Mouse (Mus musculus) adrenal gland, postnatal 4 days (tissue): ENCODE data around the gene Csmd2. TPM values are rescaled to one million over a fixed set of nuclear protein-coding genes. Genes with fewer than 3 reads are reported as not detected.

Experiments
- DNase-seq, 2 experiments: peaks; one replicate each; pipeline ENCODE4 v3.0.0; 2021 to 2022; ENCODE audit warnings: low spot score in 2 of 2, mixed read lengths in 2 of 2
- total RNA-seq, 2 experiments: library from RNA; stranded (reverse); gene quantifications; 2 replicates each; pipeline ENCODE4 v1.2.3; 2021

Csmd2 gene
- total RNA-seq, 2 experiments from 2014 or later = 1.9 to 2.3 TPM

DNA sequence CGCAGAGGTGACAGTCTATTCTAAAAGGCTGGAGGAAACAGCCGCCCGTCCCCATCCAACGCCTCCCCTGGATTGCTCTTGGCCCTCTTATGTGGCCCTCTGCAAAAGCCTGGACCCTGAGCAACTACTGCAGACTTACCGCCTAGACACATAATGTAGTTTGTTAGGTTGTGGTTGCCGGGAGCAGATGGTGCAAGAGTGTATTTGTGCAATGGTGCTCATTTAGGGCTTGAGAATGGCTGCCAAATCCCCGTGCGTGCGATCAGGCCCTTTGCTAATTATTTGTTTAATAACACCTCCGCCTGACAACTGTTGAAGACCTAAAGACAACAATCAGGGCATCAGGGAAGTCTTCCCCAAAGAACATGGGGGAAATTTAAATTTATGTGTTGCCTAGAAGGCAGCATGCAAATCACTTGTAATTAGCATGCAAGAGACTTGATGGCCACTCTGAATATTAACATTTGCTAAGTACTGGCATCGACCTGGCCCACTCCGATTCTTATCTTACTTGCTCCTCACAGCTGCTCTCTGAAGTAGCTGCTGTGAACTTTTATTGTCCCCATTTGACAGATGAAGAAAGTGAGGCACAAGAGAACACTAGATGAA is 147.5 kb downstream of the Csmd2 start:
- DNase-seq = no peak

DNA sequence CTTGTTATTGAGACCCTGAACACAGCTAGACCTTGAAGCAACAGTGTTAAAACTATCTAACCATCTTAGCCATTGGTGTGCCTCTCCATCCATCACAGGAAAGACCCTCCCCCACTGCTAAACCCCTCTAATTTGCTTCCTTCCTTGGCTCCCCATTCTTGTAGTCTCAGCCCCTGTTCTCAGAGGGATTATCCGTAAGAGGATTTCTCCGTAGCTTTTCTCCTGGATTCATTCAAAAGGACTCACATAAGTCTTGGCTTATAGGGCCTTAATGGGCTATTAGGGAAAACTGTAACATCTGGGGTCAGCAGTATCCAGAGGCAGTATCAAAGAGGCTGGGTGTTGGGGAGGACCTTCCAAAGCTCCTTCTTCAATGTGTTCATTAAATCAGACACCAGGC is 152.3 kb downstream of the Csmd2 start:
- DNase-seq = no peak

DNA sequence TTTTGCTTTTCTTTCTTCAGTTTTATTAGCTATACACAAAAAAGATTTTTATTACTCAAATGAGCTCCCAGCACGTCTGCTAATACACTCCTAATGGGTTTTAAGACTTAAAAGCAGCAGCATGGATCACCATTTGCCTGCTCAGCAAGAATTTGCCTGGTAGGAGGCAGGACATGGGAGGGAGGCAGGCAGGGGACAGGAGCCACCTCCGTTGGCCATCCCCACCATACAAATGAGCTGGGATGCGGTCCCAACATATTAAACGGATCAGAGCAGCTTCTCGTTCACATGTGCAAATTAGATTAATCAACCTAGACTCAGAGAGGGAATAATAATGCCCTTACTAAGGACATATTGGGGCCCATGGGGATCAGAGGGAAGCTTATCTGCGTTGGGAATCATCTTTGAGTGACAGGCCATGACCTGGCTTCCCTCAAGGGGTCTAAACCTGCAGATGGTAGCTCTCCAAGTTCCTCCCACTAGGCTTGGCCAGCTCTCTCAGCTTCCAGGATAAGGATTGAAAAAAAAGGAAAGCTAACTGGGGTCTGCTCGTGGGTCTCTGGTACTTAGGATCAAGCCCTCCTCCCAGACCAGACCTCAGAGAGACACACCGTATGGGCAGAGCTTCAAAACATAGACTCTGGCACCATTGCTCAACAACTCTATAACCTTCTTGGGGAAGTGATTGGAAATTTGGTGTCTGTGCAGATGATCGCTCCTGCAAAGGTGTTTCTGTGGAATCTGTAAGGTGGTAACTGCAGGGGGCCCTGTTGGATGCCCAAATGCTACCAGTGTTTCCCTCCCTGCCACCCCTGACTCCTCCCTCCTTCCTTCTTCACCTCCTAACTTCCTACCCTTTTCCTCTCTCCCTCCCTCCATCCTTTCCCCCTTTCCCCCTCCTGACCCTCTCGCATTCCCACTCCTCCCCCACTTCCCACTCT is 153.8 kb downstream of the Csmd2 start:
- DNase-seq = no peak

DNA sequence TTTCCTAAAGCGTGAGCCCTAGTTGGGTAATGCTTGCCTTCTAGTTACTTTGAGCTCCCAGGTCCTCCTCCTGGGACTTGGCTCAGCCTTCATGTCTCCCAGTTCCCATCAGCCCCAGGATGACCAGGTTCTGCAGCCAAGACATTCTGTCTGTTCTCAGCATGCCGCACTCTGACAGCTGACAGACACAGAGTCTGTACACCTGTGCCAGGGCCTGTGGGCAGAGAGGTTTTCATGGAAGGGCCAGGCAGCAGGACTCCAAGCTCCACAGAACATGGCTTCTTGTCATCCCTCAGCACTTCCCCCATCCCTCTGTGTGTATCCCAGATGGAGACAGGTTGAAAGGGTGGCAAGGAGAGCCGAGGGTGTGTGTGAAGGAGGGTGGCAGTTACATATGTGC is 154.6 kb downstream of the Csmd2 start:
- DNase-seq = no peak

DNA sequence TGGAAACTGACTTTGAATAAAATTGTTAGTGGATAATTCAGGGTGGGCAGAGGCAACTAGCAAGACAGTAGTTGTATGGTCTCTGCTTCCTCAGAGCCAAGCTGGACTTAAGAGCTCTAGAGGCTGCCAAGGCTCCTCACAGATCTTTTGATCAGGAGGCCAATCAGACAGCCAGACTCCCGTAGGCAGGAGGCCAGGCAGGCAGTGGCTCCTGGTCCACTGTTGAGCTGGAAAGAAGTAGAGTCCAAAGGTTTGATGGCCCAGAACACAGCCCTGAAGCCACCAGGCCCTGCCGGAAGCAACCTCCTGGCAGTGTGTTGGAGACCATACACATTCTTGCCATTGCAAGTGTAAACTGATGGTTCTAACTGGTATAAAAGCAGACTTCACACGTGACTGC is 155.5 kb downstream of the Csmd2 start:
- DNase-seq = no peak

DNA sequence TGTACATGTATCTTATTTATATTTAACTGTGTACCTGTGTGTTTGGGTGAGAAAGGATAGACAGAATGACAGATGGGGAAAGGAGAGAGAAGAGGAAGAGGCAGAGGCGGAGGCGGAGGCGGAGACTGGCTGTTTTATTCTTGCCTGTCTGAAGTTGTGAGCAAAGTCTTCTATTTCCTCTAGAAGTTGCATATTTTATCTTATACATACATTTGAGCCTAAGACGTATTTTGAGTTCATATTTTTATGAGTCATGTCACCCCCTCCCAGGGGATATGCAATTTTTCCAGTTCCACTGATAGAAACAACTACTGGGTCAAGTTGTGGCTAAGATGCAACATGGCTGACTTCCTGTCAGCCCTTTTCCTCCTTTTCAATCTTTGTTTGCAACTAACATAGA is 161.9 kb downstream of the Csmd2 start:
- DNase-seq = no peak

DNA sequence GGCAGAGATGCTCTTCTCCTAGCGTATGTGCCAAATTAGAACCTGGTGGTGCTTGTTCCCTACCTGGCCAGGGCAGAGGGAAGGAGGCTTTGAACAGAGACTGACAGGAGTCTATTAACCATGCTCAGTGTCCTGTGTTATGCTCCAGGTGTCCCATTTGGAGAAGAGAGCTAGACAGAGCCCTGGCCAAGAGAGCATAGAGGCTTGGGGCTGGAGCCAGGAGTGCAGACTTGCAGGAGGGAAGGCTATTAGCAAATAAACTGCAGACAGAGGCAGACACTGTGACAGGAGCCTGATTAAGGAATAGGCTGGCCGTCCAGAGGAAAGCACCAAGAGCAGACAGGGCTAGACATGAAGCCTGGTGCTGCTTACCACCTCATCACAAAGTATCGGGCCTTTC is 164.4 kb downstream of the Csmd2 start:
- no peak for DNase-seq

DNA sequence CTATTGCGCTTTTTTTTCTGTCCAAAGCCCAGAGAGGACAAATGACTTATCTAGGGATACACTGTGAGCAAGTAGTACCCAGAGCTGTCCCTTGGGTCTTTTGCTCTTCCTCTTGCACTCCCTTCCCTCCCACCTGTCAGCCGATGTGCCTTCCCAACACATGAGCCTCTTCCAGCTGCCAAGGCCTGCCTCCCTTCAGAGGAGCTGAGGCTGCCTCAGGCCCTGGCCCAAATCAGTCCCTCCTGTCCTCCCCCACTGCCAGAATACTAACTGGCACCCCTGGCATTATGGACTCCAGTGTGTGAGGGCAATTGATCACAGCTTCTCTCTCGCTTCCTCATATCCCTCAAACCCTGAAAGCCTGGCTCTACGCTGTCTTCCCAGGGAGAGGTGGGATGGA is 165.5 kb downstream of the Csmd2 start:
- DNase-seq = no peak

DNA sequence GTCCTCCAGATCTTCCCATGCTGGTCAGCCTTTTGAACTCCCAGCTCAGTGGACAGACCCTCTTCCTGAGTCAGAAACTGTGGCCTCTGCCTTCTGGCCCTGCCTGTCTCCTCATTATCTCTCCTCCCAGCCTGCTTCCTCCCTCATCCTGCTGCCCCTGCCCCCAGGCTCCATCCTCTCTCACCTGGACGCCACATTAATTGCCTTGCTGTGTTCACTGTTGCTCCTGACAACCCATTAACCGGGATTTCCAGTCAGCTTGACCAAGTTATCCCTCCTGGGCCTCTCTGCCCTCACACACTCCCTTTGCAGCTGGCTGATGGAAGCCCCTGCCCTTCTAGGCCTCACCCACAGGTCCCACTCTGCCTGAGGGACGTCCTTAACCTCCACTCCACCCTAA is 167.6 kb downstream of the Csmd2 start:
- DNase-seq = no peak

DNA sequence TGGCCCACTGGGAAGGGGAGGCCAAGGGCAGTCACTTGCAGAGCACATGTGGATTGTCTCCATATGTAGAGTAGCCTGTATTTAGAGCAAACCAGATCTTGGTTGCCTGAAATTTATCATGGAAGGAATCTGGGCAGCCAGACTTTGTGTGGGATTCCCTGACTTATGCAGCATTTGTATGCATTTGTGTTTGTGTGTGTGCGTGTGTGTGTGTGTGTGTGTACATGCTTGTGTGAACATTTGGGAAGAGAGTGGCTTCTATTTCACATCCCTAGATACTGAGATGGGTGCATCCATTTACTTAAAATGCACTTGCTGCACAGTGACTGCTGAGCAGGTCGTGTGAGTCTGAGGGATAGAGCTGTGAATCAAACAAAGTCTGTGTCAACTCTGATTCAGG is 173.0 kb downstream of the Csmd2 start:
- DNase-seq = no peak

DNA sequence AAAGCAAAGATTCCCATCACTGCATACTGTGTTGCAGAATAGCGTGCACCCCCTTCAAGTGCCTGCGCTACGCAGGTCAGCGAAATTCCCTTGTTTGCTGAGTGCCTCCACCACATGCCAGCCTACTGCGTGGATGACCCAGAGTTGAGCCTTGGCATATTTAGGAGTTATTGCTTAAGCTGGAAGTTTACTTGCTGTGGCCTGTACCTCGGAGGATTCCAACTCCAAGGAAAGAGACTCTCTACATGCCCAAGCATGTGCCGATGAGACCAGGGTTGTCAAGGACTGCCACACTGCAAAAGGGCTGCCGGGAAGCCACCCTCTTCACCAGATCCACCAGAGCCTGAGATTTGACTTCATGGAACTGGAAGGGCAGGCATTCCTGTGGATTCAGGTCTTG is 182.5 kb downstream of the Csmd2 start:
- no peak for DNase-seq

DNA sequence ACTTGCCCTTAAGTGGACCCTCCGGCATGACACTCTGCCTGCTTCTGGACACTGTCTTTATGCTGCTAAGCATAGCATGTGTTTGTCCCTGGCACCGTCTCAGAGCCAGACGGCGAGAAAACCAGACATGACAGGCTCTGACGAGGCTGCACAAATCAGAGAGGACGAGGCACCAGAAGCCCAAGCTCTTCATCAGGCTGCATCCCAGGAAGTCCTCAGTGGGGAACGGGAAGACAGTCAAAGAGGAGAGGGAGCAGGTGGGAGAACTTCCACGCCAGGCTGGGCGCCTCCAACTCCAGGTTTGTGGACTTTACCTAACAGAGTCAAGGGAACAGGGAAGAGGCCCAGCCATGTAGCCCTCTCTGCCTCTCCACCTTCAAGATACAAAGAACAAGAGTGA is 183.6 kb downstream of the Csmd2 start:
- no peak for DNase-seq

DNA sequence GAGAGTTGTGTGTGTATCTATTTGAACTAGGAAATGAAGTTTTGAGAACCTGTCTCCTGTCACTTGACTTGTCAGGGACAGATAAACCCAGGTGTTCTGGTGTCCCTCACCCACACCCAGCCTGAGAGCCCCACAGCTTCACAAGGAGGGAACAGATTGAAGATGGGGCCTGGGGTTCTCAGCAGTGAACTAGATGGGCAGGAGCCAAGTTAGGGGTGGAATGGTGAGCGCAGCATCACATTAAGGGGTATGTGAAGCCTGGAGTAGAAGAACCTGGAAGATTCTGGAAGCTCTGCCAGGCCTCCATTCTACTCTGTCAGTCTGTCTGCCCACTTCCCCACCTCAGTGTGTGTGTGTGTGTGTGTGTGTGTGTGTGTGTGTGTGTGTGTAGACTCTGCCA is 184.0 kb downstream of the Csmd2 start:
- DNase-seq = no peak

DNA sequence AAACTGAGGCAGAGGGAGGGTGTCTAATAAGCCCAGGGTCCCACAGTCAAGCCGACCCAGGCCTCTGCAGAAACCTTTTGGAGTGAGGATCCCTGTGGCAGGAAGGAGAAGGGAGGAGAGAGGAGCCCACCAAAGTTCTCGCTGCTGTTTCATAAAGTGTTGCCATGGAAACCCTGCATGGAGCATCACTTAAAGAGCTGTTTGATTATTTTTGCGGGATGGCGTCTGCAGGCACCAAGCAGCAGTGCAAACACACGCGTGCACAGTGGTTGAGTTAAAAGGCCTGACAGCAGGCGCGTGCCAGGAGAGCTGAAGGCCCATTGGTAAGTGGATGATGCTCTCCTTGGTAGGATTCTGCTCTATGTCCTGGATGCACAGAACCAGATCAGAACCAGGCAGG is 191.3 kb downstream of the Csmd2 start:
- no peak for DNase-seq

DNA sequence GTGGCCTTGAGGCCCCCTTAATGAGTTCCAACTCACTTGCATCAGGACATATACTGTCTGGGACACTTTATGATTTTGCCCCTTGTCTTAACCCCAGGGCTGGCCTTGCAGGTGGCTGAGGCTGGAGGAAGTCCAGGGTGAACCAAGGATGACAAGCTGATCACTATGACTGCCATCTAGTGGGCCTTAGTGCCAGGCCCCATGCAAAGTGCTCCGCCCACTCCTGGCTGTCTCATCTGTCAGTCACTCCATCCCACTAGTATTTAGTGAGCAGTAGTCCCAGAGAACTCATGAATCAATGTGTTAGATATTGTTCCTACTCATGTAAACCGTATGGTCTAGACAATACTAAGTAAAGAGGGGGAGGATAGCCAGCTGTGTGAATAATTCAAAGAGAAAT is 191.9 kb downstream of the Csmd2 start:
- no peak for DNase-seq

DNA sequence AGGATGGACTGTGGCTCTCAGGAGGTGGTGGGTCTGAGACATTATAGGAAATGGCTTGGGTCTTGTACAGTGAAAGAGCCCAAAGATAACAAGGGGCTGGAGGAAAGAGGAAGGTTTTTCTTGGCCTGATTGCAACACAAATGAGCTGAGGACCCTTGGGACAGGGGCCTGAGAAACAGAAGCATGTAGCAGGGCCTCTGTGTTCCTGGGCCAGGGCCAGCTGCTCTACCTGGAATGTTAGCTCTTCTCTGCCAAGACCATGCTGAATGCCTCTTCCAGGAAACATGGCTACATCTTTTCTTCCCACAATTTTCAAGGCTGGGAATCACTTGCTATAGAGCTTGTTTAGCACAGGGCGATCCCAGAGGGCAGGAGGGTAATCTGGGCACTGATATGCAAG is 197.1 kb downstream of the Csmd2 start:
- no peak for DNase-seq

DNA sequence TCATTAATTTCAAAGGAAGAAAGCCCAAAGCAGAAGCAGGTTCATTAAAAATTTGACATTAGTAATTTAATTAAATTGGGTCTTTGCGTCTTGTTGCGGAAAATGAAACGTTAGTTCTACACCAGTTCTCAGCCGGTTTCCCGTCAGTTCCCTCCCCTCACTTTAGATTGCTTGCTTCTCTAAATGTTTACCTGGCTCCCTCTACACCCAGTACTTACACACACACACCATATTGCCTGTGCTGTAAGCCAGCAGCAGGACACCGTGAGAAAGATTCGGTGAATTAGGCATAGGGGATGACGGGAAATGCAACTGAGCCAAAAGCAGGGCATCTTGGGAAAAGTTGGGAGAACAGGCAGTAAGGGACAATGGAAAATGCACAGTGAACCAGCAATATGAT is 206.8 kb downstream of the Csmd2 start:
- DNase-seq = no peak

DNA sequence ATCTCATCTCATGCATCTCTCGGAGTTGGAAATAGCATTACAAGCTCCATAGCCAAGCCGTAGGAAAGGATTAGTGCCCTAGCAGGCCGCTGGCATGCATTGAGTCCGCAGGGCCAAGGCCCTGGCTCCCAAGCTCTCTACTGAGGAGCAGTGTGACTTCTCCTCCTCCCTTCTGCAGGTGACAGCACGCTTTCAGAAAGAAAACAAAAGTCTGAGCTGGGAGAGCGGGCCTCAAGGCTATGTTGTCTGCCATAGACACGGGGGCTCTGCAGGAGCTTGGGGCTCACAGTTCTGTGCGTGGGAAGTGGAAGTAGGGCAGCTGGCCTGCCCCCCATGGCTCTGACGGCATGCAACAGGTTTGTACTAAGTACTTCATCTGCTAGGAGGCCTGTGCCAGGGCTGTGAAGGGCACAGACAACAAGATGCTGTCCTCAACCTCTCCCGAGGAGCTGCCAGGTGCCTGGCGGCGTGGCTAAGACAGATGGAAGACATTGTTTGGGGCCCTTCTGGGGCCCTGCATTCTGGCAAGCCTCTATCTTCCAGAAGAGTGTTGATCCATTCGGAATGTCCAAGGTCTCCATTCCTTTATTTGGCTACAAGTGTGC is 230.4 kb downstream of the Csmd2 start:
- DNase-seq = no peak

DNA sequence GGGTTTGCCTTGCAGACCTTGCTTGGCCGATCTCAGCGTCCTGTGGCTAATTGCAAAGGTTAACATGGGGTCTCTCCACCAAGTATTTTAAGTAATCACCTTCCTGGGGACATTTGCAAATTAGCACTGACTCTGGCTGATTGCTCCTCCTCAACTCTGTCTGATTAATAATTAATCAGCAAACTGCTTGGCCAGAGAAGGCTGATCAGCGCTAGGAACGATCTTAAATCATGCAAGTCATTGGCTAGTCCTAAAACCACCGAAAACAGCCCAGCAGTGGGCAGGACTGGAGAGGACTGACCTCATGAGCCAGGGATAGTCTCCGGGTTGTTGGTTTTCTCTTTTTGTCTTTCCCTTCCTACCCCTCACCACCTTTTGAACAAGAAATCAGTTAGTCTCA is 236.8 kb downstream of the Csmd2 start:
- no peak for DNase-seq

DNA sequence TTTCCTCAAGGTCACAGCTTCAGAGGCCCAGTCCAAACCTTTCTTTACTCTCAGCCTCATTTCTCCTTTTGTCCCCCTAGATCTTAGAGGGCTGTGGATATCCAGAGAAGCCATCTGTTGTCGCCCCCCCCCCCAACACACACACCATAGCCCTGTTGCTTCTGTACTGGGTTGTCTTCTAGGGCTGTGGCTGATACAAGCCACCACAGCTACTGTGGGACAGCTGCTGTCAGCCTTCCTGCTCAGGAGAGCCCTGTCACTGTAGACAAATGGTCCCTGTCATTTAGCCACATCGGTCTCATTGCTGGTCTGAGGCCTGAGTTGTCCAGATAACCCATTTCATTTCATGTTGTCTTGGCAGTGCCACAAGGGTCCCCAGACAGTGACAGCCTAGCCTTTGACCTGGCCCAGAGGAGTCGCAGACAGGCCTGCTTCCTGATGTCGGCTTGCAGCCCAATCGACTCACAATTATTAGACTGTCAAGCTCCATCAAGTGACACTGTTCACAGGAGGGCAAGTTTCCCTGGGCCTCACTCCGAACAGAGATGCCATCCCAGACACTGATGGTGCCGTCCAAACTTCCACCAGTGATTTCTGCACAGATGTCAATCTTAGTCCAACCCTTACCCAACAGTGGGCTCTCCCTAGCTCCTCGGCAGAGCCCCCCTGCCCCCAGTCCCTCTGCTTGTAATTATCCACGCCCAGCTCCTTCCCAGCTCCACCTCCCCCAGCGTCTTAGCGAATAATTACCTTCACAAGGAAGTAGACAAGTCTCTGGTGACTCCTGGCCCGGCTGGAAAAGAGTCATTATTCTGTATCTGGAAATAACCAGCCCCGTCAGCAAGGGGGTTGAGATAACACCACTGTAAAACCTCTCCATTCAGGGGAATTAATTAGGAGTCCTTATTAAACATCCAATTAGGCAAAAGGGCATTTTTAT is 240.0 kb downstream of the Csmd2 start:
- DNase-seq = no peak

DNA sequence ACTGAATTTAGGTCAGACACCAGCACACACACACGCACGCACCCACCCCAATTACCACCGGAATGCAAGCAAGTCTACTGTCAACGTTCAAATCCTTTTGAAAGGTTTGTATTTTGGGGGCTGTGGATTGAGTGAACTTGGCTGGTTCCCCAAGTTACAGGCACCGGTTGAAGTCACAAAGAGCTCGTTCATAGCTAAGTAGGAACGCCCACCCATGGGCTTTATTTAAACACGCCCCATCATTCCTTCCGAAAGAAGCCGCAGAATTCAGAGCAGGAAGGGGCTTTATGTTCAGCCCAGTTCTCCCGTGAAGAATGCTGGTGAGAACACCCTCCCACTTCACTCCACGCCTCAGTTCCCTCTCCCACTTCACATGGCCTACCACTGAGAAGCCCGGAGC is 245.8 kb downstream of the Csmd2 start:
- DNase-seq = no peak
